Mouse (Mus musculus): Measurements from ENCODE around the gene Proser1.

- no peak for TF ChIP-seq UBTF (IDR thresholded peaks at IDR 0.05; ENCODE audit: low read depth, low read length)
- TF ChIP-seq POLR2A (IDR thresholded peaks at IDR 0.05; ENCODE audit: low read depth, low read length) = no peak
- no peak for TF ChIP-seq ZMIZ1 (IDR thresholded peaks at IDR 0.05; ENCODE audit: low read depth, low read length)
- no peak for TF ChIP-seq TCF12 (IDR thresholded peaks at IDR 0.05; ENCODE audit: low read depth, low read length)
- no peak for TF ChIP-seq CHD2 (IDR thresholded peaks at IDR 0.05; ENCODE audit: low read length)
- TF ChIP-seq EP300 (IDR thresholded peaks at IDR 0.05; ENCODE audit: low read length) = no peak
- no peak for TF ChIP-seq CTCF (conservative IDR thresholded peaks at IDR 0.05 in 1 of 2, IDR thresholded peaks at IDR 0.05 in 1 of 2; ENCODE audit: low read depth in 2 of 2, low read length in 2 of 2)
- TF ChIP-seq SMC3 (IDR thresholded peaks at IDR 0.05; ENCODE audit: low read depth, low read length) = no peak
- no peak for TF ChIP-seq SIN3A (IDR thresholded peaks at IDR 0.05; ENCODE audit: low read length)
- no peak for TF ChIP-seq MYC (IDR thresholded peaks at IDR 0.05; ENCODE audit: low read depth, low read length)
- no peak for TF ChIP-seq MAZ (IDR thresholded peaks at IDR 0.05; ENCODE audit: low read depth, low read length)
These were observed 8.6 kb downstream of the Proser1 start for GRCm38 (mm10) chr3:53472061-53472460.
